Mouse (Mus musculus) c-Kit-positive CD71-positive TER-119-negative erythroid progenitor cells, embryonic 14.5 days (primary cell): ENCODE measurements around the gene Cdh13.

Experiments
- DNase-seq: peaks from one replicate; pipeline ENCODE4 v3.0.0-alpha.2; 2013; ENCODE audit warnings: low read depth

Cdh13 gene

GRCm38 (mm10) chr8:118448011-118448410 is 164.5 kb downstream of the Cdh13 start:
- DNase-seq: no peak

DNA sequence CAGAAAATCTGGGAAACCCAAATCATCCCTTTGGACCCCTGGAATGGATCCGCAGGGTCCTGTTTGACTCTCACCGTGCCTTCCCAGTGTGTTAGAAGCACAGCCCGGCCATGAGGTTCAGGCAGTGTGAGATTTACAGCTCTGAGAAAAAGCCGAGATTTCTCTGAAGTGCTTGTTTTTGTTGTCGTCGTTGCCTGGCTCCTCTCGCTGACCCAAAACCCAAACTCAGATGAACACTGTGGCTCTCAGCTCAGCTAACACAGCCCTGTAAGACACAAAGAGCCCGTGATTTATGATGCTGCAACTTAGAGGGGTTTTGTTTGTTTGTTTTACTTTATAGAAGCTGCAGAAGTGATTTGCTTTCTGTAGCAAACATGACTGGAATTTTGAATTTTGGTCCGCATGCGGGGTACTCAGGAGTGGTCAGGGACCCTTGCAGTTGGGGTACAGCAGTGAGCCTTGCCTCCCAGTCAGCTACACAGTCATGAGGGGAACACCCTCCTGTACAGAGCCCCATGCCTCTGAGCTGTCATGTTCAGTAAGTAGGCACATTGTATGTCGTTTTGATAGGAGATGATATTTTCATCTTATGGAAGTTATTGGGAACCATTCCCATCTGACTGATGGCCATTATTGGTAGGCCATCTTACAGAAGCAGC is 169.0 kb downstream of the Cdh13 start:
- no peak for DNase-seq

- DNase-seq: no peak
Measured at GRCm38 (mm10) chr8:118455245-118455644, 171.7 kb downstream of the Cdh13 start.

DNA sequence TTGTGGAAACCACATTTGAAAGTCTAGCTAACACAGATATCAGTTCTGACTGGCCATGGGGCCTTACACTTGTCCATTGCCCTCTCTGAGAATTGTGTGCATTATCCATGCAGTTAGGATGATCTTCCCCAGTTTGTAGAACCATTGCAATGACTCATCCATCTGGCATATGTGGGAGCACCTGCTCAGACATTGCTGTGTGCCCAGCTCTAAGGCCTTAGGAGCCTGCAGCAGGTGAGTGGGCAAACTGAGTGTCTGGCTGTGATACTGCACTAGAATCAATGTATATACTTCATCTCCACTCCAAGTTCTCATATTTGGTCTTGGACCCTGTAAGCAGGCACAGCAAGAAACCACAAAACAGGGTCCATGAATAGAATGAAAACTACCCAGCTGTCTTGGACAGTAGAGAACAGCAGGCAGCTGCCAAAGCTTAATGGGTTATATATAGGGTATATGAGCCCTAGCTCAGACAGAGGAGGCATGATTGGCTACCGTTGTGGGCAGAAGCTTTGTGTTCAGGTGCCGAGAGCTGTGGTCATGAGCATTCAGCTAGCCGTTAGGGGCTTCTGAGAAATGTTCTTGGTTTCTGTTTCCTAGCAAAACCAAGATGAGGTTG is 181.9 kb downstream of the Cdh13 start:
- DNase-seq: no peak

DNA sequence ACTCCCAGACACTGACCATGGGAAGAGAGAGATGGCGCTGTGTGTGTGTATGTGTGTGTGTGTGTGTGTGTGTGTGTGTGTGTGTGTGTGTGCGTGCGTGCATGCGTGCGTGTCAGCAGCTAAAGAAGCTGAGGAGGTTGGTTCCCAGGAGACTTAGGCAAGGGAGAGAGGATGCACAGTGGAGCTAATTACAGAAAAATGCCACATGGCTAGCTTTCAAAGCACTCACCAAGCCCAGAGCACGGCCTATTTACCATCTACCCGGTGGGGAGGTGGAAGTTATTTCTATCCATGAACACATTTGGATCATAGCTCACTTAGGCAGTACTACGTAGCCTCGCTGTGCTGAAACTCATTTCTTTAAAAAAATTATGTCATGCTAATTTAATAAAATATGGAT is 194.1 kb downstream of the Cdh13 start:
- DNase-seq: no peak

- no peak for DNase-seq
Measured at GRCm38 (mm10) chr8:118488735-118489134, 205.2 kb downstream of the Cdh13 start.

GRCm38 (mm10) chr8:118502509-118502908 is 219.0 kb downstream of the Cdh13 start:
- DNase-seq: no peak

DNA sequence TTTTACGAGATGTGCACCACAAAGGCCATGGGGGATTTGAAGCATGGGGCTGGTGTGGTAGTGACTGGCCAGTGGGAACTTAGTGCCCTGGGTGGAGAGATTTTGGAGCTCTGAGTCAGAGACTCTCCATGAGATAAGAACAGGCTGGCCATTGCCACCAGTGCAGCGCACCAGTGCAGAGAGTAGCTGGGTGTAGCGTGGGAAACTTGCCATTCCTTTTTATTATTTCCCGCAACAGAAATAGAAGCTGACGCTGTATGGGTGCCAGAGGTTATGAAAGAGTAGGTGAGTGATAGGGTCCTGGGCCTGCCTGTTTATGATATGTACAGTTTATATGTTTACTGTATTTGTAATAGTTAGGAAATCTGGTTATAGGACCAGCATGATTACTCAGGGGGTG is 225.9 kb downstream of the Cdh13 start:
- no peak for DNase-seq

GRCm38 (mm10) chr8:118513259-118513658 is 229.7 kb downstream of the Cdh13 start:
- DNase-seq: no peak

DNA sequence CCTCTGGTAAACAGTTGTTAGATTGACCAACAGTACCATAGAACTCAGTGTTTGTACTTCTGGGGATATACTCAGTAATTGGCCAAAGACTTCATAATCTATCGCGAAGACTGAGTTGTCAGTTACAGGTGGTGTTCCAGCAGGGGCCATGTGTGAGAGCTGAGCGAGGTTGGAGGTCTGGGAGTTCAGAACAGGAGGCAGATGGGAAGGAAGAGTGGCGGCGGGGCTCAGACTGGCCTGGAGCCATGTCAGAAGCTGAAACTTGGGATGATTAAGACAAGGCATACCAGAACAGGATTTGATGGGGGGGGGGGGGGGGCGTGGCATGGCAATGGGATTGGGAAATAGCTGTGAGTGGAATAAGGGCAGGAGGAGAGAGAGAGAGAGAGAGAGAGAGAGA is 232.1 kb downstream of the Cdh13 start:
- DNase-seq: no peak

GRCm38 (mm10) chr8:118517071-118517470 is 233.5 kb downstream of the Cdh13 start:
- DNase-seq: no peak

- DNase-seq: no peak
Measured at GRCm38 (mm10) chr8:118518030-118518741, 234.7 kb downstream of the Cdh13 start.

- no peak for DNase-seq
Measured at GRCm38 (mm10) chr8:118518742-118519102, 235.2 kb downstream of the Cdh13 start.

GRCm38 (mm10) chr8:118523922-118524321 is 240.4 kb downstream of the Cdh13 start:
- DNase-seq: no peak

GRCm38 (mm10) chr8:118538816-118539558 is 255.5 kb downstream of the Cdh13 start:
- DNase-seq: no peak

GRCm38 (mm10) chr8:118539559-118539819 is 256.0 kb downstream of the Cdh13 start:
- no peak for DNase-seq

- no peak for DNase-seq
Measured at GRCm38 (mm10) chr8:118539941-118540340, 256.4 kb downstream of the Cdh13 start.

DNA sequence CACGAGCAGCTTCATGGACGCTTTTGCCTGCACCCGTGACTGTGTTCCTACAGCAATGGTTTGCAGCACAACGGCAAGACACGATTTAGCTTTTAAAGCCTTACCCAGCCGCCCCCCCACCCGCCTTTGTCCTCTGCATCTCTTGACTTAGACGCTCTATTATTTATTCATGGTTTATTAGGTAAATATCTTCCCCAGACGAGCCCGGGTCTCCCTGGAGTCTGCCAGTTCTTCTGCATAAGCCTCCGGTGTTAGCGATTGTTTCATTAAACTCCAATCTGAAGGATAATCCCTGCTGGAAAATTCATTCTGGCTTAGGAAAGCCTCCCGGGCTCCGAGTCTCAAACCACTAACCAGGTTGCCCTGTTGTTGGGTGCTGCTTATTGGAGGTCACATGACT is 268.9 kb downstream of the Cdh13 start:
- DNase-seq: no peak

- DNase-seq: no peak
Measured at GRCm38 (mm10) chr8:118552842-118553241, 269.3 kb downstream of the Cdh13 start.

DNA sequence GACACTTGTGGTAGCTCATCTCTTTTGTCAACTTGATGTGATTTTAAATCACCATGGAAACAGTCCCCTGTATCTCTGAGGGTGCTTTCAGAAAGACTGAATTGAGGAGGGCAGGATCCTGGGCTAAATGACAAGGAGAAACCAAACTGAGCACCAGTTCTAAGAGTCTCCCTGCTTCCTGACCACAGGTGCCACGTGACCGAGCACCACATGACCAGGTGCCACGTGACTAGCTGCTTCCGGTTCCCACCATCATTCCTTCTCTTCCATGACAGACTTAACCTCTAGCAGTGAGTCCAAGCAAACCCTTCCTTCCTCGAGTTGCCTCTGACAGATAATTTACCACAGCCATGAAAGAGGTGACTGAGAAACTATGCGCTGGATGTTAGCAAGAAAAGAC is 280.5 kb downstream of the Cdh13 start:
- no peak for DNase-seq

- no peak for DNase-seq
Measured at GRCm38 (mm10) chr8:118565186-118565585, 281.7 kb downstream of the Cdh13 start.

DNA sequence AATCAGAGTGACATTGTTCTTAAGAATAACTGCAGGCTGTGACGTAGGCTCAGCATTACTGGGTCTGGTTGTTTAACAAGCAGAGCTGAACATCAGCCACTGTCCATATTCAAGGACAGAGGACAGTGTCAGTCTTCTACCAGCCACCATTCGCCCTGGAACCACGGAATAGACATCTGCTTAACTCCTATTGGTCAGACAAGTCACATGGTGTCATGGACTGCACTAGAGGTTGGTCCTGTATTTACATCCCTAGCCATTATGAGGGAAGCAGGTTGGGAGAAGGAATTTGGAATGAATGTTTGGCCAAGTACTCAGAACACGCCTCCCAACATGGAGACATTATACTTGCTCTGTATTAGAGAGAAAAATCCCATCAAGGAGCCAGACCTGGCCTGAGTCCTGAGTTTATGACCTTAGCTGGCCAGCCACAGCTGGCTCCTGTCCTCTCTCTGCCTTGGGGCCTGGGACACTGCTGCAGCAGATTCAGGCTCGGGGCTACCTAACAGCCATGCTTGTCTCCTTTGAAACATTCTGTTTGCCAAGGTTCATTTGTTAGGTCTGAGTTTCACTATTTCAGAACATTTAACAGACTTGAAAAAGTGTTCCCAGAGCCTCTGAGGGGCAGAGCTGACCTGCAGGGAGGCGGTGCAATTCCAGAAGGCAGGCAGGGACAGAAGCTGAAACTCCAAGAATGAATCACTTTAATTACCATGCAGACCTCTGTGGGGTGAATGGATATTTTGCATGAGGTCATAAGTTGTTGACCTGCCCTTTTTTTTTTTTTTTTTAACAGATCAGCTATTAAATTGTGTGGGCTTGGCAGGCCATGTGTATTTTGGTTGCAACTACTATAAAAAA is 282.6 kb downstream of the Cdh13 start:
- DNase-seq: no peak
